Mouse (Mus musculus): Measurements from ENCODE around the gene Emb.

DNA sequence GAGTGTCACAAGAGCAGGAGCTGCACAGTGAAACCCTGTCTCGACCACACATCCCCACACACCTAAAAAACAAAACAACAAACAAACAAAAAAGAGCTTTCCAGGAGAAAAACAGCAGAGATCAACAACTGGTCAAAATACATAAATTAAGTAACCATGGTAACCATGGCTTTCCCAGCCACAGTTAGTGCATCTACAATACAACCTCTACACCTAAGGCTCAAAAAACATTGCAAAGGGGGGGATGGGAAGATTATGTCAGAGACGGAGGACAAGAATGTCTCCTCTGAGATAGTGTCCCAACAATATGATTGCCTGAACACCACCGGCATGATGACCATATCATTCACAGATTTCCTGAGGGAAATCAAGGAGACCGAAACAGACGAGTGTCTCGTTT lies 23.0 kb upstream of the Emb start:
- TF ChIP-seq CTCF (IDR thresholded peaks at IDR 0.05 in 2 of 3, conservative IDR thresholded peaks at IDR 0.05 in 1 of 3; ENCODE audit: control insufficient read depth in 1 of 3, insufficient read depth in 1 of 3, low read depth in 2 of 3, low read length in 3 of 3, poor library complexity in 1 of 3, severe bottlenecking in 1 of 3) = no peak
- no peak for TF ChIP-seq ZNF384 (IDR thresholded peaks at IDR 0.05; ENCODE audit: low read depth, low read length)
- TF ChIP-seq POLR2A (IDR thresholded peaks at IDR 0.05; ENCODE audit: control insufficient read depth in 1 of 2, insufficient read depth in 1 of 2, low read depth in 1 of 2, low read length in 2 of 2, poor library complexity in 1 of 2) = no peak

All from MEL (cell line).